ENCODE assay signal across 9 mouse cellular contexts in the genomic region with DNA sequence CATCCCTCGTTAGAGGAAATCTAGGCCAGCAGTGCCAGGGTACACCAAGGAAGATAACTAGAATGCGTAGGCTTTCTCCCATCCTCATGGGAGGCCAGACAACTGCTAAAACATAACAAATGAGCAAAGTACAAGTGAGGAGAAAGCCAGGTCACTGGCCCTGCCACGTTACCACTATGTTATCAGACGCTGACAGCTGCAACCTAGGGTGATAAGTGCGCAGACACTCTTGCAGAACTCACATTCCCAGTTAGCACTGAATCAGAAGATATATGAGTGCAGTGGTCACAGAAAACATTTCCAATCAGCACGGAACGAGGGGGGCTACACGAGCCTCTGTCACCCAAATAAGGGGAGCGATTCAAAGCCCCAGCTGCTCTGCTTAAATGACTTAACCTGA. TPM values are rescaled to one million over a fixed set of nuclear protein-coding genes. Genes with fewer than 3 reads are reported as not detected.
DNase-seq lines count a peak whose midpoint lies in the region; ATAC-seq and TF ChIP-seq lines count a peak whose summit lies in the region.
"Had no signal": no experiment of that assay in that cellular context is flagged by ENCODE, and none has a peak within 500 bp of the region (broad histone marks: within the 10 kb centered on the region; RNA-seq: fewer than 3 reads in every experiment).

No protein-coding gene starts in this region.

- peaks cover 41% of the 10 kb centered on the region for H3K36me3 ChIP-seq in heart, embryonic 14.5 days (ENCODE audit: control insufficient read depth, insufficient read depth, low read length)
- H3K36me3 ChIP-seq in hindbrain, postnatal 0 days (ENCODE audit: insufficient read depth, low read length), result peaks cover 27% of the 10 kb centered on the region
- peaks cover 21% of the 10 kb centered on the region for H3K36me3 ChIP-seq in myocyte (ENCODE audit: control insufficient read depth, insufficient read depth)

- peaks cover 15% of the 10 kb centered on the region for H3K79me2 ChIP-seq in myocyte (ENCODE audit: control insufficient read depth, insufficient read depth)

- peak overlapping the region in 1 of 2 experiments; percentile 78; a peak in 1 of 4 replicates for H3K4me3 ChIP-seq in heart, embryonic 14.5 days (ENCODE audit: control insufficient read depth in 1 of 2, insufficient read depth in 1 of 2, low read depth in 1 of 2, low read length in 2 of 2)
- H3K4me3 ChIP-seq in hindbrain, postnatal 0 days (ENCODE audit: low read length), result no peak overlapping the region; the same call in 1 of the 2 replicates
- H3K4me3 ChIP-seq in myocyte, result peak overlapping the region; percentile 68
- no peak overlapping the region; the same call in 1 of the 2 replicates for H3K4me3 ChIP-seq in left cerebral cortex, adult 2 months

- peak overlapping the region; percentile 88; the same call in 1 of the 2 replicates for H3K9ac ChIP-seq in heart, embryonic 14.5 days (ENCODE audit: low read length)
- H3K9ac ChIP-seq in hindbrain, postnatal 0 days (replicated peaks; ENCODE audit: low read length), result no peak overlapping the region

- no peak for TF ChIP-seq POLR2A in myocyte (IDR thresholded peaks at IDR 0.05; ENCODE audit: insufficient read length, low read depth)

- peak overlapping the region; percentile 89 for H3K4me2 ChIP-seq in heart, embryonic 14.5 days (ENCODE audit: low read length)
- H3K4me2 ChIP-seq in hindbrain, postnatal 0 days (ENCODE audit: low read depth, low read length), result peak overlapping the region; percentile 96
- peak overlapping the region; percentile 81 for H3K4me2 ChIP-seq in myocyte (ENCODE audit: low read depth)

- H3K4me1 ChIP-seq in heart, embryonic 14.5 days (ENCODE audit: control insufficient read depth in 2 of 2, insufficient read depth in 2 of 2, low read length in 2 of 2), result peaks cover 2 to 16% of the 10 kb centered on the region in 2 experiments; a peak in 3 of 4 replicates
- H3K4me1 ChIP-seq in hindbrain, postnatal 0 days (ENCODE audit: insufficient read depth, low read length), result 0 out of 2 replicates have a peak, but pooled peaks cover 5% of the 10 kb centered on the region

- no peak for TF ChIP-seq CTCF in hindbrain, postnatal 0 days (IDR thresholded peaks at IDR 0.05; ENCODE audit: low read depth)
- TF ChIP-seq CTCF in left cerebral cortex, adult 2 months (IDR thresholded peaks at IDR 0.05), result no peak

- intact Hi-C loops in heart, postnatal 25 days (cut with DNase I), result loop anchor here (5.0 kb wide), 1 partner anchor 43 kb away; a partner anchor contains a TSS
- intact Hi-C loops in left cerebral cortex, adult 2 months (cut with DNase I), result no loop called here

- H3K27me3 ChIP-seq in heart, embryonic 14.5 days (ENCODE audit: control insufficient read depth, insufficient read depth, low read length), result no peaks in the 10 kb centered on the region
- H3K27me3 ChIP-seq in hindbrain, postnatal 0 days (ENCODE audit: insufficient read depth, low read length), result no peaks in the 10 kb centered on the region
- no peaks in the 10 kb centered on the region for H3K27me3 ChIP-seq in myocyte (ENCODE audit: control insufficient read depth, insufficient read depth, insufficient read length)

- DNase-seq in heart, postnatal 25 days (ENCODE audit: low spot score), result no peak
- peak; percentile 78 for DNase-seq in c-Kit-negative CD71-positive TER-119-positive erythroid progenitor cells, embryonic 14.5 days (ENCODE audit: low read depth, low spot score)
- no peak for DNase-seq in hindbrain, postnatal 0 days (ENCODE audit: low spot score)
- DNase-seq in adrenal gland, postnatal 36 days, result no peak
- DNase-seq in gastrocnemius, adult 8-10 months (ENCODE audit: low spot score in 2 of 2), result no peak
- DNase-seq in left cerebral cortex, adult 2 months (ENCODE audit: extremely low spot score in 1 of 2, low spot score in 2 of 2), result no peak
- DNase-seq: gastrocnemius, postnatal 36 days had no signal

- no peaks in the 10 kb centered on the region for H3K9me3 ChIP-seq in heart, embryonic 14.5 days (ENCODE audit: control insufficient read depth, low read length)
- H3K9me3 ChIP-seq in hindbrain, postnatal 0 days (ENCODE audit: low read length), result no peaks in the 10 kb centered on the region

- H3K27ac ChIP-seq in heart, embryonic 14.5 days (replicated peaks in 1 of 2; ENCODE audit: control insufficient read depth in 1 of 2, insufficient read depth in 1 of 2, low read depth in 2 of 2, low read length in 2 of 2), result no peak overlapping the region
- no peak overlapping the region for H3K27ac ChIP-seq in hindbrain, postnatal 0 days
- H3K27ac ChIP-seq in left cerebral cortex, adult 2 months, result no peak overlapping the region

- 29% methylated on average over 9 of the region's 9 CpGs for WGBS in heart, embryonic 14.5 days
- WGBS in hindbrain, postnatal 0 days, result 87% methylated on average over 9 of the region's 9 CpGs

- no peak overlapping the region for H3ac ChIP-seq in myocyte (ENCODE audit: control insufficient read depth, insufficient read length)

- ATAC-seq in heart, embryonic 14.5 days (ENCODE audit: insufficient number of reproducible peaks, insufficient read depth, low FRiP score, low read depth), result no peak
- no peak for ATAC-seq in hindbrain, postnatal 0 days

TF ChIP-seq in myocyte, 11 proteins besides CTCF, POLR2A, EP300 and RAD21:
- TF ChIP-seq USF1 (IDR thresholded peaks at IDR 0.05; ENCODE audit: low read depth) (no peak), MYOD1 (IDR thresholded peaks at IDR 0.05; ENCODE audit: control insufficient read depth in 1 of 3, insufficient read length in 2 of 3, low read depth in 2 of 3) (peak in 1 of 3 experiments; percentile 17)

RNA-seq across cellular contexts. Expression of a gene that starts 1.4 kb away (rescaled TPM):
- 19.4 and 23.7 TPM in 2 replicates for polyA plus RNA-seq in heart, embryonic 14.5 days (2014; fragmentation: Nextera tagmentation; extraction: Ambion mirVana)
- 10 to 100 TPM; 18.7 to 20.2 TPM for total RNA-seq in heart, postnatal 25 days (2021)
- total RNA-seq in hindbrain, postnatal 0 days (2014; rRNA removed), result 30.5 and 34.7 TPM in 2 replicates
- 38.7 and 39.8 TPM in 2 replicates for polyA plus RNA-seq in hindbrain, postnatal 0 days (2015; fragmentation: Nextera tagmentation; extraction: Ambion mirVana)
- 20.7 TPM for polyA plus RNA-seq in myocyte (2012; fragmentation: generic; extraction: Trizol)
- total RNA-seq in adrenal gland, postnatal 36 days (2021), result 10 to 100 TPM; 63.6 to 65.0 TPM
- total RNA-seq in gastrocnemius, adult 8-10 months (2022), result 1 to 10 TPM; 3.2 to 6.7 (median 4.8) TPM
- 10 to 100 TPM; 62.4 to 62.9 TPM for total RNA-seq in left cerebral cortex, adult 2 months (2021)

RNA-seq across cellular contexts. Expression of a gene that starts 12.2 kb away (rescaled TPM):
- 7.2 and 9.4 TPM in 2 replicates for polyA plus RNA-seq in heart, embryonic 14.5 days (2014; fragmentation: Nextera tagmentation; extraction: Ambion mirVana)
- 1 to 10 TPM; 4.4 to 6.0 TPM for total RNA-seq in heart, postnatal 25 days (2021)
- total RNA-seq in hindbrain, postnatal 0 days (2014; rRNA removed), result 9.8 and 17.7 TPM in 2 replicates
- 16.8 and 19.2 TPM in 2 replicates for polyA plus RNA-seq in hindbrain, postnatal 0 days (2015; fragmentation: Nextera tagmentation; extraction: Ambion mirVana)
- 90.4 TPM for polyA plus RNA-seq in myocyte (2012; fragmentation: generic; extraction: Trizol)
- total RNA-seq in adrenal gland, postnatal 36 days (2021), result 10 to 100 TPM; 16.1 to 23.8 TPM
- not detected for total RNA-seq in gastrocnemius, adult 8-10 months (2022)
- total RNA-seq in left cerebral cortex, adult 2 months (2021), result not detected
- total RNA-seq: gastrocnemius, postnatal 36 days had no signal

RNA-seq across cellular contexts. Expression of a gene that starts 18.9 kb away (rescaled TPM):
- polyA plus RNA-seq in heart, embryonic 14.5 days (2014; fragmentation: Nextera tagmentation; extraction: Ambion mirVana), result 0.24 and 0.27 TPM in 2 replicates
- total RNA-seq in heart, postnatal 25 days (2021), result under 1 TPM in 1 of 2 experiments, not detected in 1; 0.08 TPM
- 0.36 TPM in 1 of 2 replicates, not detected in the other for total RNA-seq in hindbrain, postnatal 0 days (2014; rRNA removed)
- 0.28 and 0.29 TPM in 2 replicates for polyA plus RNA-seq in hindbrain, postnatal 0 days (2015; fragmentation: Nextera tagmentation; extraction: Ambion mirVana)
- polyA plus RNA-seq in myocyte (2012; fragmentation: generic; extraction: Trizol), result 6.3 TPM
- total RNA-seq in adrenal gland, postnatal 36 days (2021), result under 1 TPM; 0.13 TPM
- total RNA-seq in gastrocnemius, adult 8-10 months (2022), result not detected
- not detected for total RNA-seq in left cerebral cortex, adult 2 months (2021)
- total RNA-seq: gastrocnemius, postnatal 36 days had no signal

RNA-seq across cellular contexts. Expression of a gene that starts 42.8 kb away (rescaled TPM):
- 27.3 and 28.9 TPM in 2 replicates for polyA plus RNA-seq in heart, embryonic 14.5 days (2014; fragmentation: Nextera tagmentation; extraction: Ambion mirVana)
- total RNA-seq in heart, postnatal 25 days (2021), result 1 to 10 TPM; 1.0 to 1.3 TPM
- 3.6 and 3.8 TPM in 2 replicates for total RNA-seq in hindbrain, postnatal 0 days (2014; rRNA removed)
- polyA plus RNA-seq in hindbrain, postnatal 0 days (2015; fragmentation: Nextera tagmentation; extraction: Ambion mirVana), result 9.0 and 9.6 TPM in 2 replicates
- 8.7 TPM for polyA plus RNA-seq in myocyte (2012; fragmentation: generic; extraction: Trizol)
- 1 to 10 TPM; 2.2 to 3.3 TPM for total RNA-seq in adrenal gland, postnatal 36 days (2021)
- 1 to 10 TPM in 3 of 4 experiments, under 1 TPM in 1; 0.74 to 1.8 (median 1.2) TPM for total RNA-seq in gastrocnemius, adult 8-10 months (2022)
- under 1 TPM; 0.82 to 0.97 TPM for total RNA-seq in left cerebral cortex, adult 2 months (2021)

RNA-seq across cellular contexts. Expression of a gene that starts 53.0 kb away (rescaled TPM):
- polyA plus RNA-seq in heart, embryonic 14.5 days (2014; fragmentation: Nextera tagmentation; extraction: Ambion mirVana), result 28.3 and 32.4 TPM in 2 replicates
- total RNA-seq in heart, postnatal 25 days (2021), result 10 to 100 TPM; 11.8 to 13.8 TPM
- total RNA-seq in hindbrain, postnatal 0 days (2014; rRNA removed), result 26.2 and 35.1 TPM in 2 replicates
- polyA plus RNA-seq in hindbrain, postnatal 0 days (2015; fragmentation: Nextera tagmentation; extraction: Ambion mirVana), result 50.2 and 53.1 TPM in 2 replicates
- 23.2 TPM for polyA plus RNA-seq in myocyte (2012; fragmentation: generic; extraction: Trizol)
- 10 to 100 TPM; 30.2 to 30.5 TPM for total RNA-seq in adrenal gland, postnatal 36 days (2021)
- total RNA-seq in gastrocnemius, adult 8-10 months (2022), result 10 to 100 TPM in 3 of 4 experiments, 1 to 10 TPM in 1; 9.1 to 15.3 (median 11.8) TPM
- total RNA-seq in left cerebral cortex, adult 2 months (2021), result 10 to 100 TPM; 38.0 to 41.9 TPM
